Mouse (Mus musculus) midbrain, embryonic 10.5 days (tissue): Measurements from ENCODE around the gene Gjc1. TPM values are rescaled to one million over a fixed set of nuclear protein-coding genes. Genes with fewer than 3 reads are reported as not detected.

ENCODE experiments used
- DNase-seq: peaks from one replicate; pipeline ENCODE4 v3.0.0-alpha.2; 2017; ENCODE audit warnings: low spot score
- H3K27ac ChIP-seq: fragments of 300-500 bp; sonication (generic); replicated peaks from 2 replicates; pipeline ENCODE4 v1.5.1; 2016; ENCODE audit warnings: mild to moderate bottlenecking
- H3K27me3 ChIP-seq: fragments of 300-500 bp; sonication (generic); 2 replicates; pipeline ENCODE4 v1.6.1; 2016; ENCODE audit warnings: low read depth, mild to moderate bottlenecking; ENCODE audit not compliant: poor library complexity, severe bottlenecking
- H3K36me3 ChIP-seq: fragments of 300-500 bp; sonication (generic); 2 replicates; pipeline ENCODE4 v1.6.1; 2016; ENCODE audit warnings: mild to moderate bottlenecking, moderate library complexity
- H3K4me1 ChIP-seq: fragments of 300-500 bp; sonication (generic); 2 replicates; pipeline ENCODE4 v1.6.1; 2016
- H3K4me3 ChIP-seq: fragments of 300-500 bp; sonication (generic); 2 replicates; pipeline ENCODE4 v1.5.1; 2016; ENCODE audit warnings: mild to moderate bottlenecking, moderate library complexity
- H3K9me3 ChIP-seq: fragments of 300-500 bp; sonication (generic); replicated peaks from 2 replicates; pipeline ENCODE4 v1.6.1; 2016; ENCODE audit warnings: mild to moderate bottlenecking
- WGBS: fragments of 180-500 bp; shearing (Covaris S2); methylation state at CpG from one replicate; pipeline ENCODE4 v1.1.7; 2016; 5-methylcytosine and 5-hydroxymethylcytosine counted together
- polyA plus RNA-seq: library from polyadenylated mRNA; unstranded; fragments of >200 nt; fragmentation: Nextera tagmentation; extraction: Ambion mirVana; gene quantifications from 2 replicates; pipeline ENCODE4 v1.2.1, GENCODE M21; 2016

Gjc1 gene
- polyA plus RNA-seq, 1 experiment from 2014 or later = 84.0 TPM

GRCm38 (mm10) chr11:102803453-102803852 lies 16.0 kb downstream of the Gjc1 start:
- no peak overlapping the region for H3K27ac ChIP-seq
- H3K27me3 ChIP-seq = no peaks in the 10 kb centered on the region
- WGBS = 86% methylated on average over 5 of the region's 5 CpGs
- H3K4me1 ChIP-seq = no peaks in the 10 kb centered on the region
- DNase-seq = no peak
- no peaks in the 10 kb centered on the region for H3K9me3 ChIP-seq
- H3K4me3 ChIP-seq = no peak overlapping the region
- H3K36me3 ChIP-seq = peaks cover 85% of the 10 kb centered on the region

GRCm38 (mm10) chr11:102794157-102794556 lies 25.3 kb downstream of the Gjc1 start:
- DNase-seq = no peak
- Histone ChIP-seq H3K27me3 (no peaks in the 10 kb centered on the region), H3K27ac (no peak overlapping the region)

GRCm38 (mm10) chr11:102791682-102792445 lies 27.6 kb downstream of the Gjc1 start:
- H3K4me1 ChIP-seq = peaks cover 12% of the 10 kb centered on the region
- 71% methylated on average over 14 of the region's 14 CpGs for WGBS
- no peaks in the 10 kb centered on the region for H3K9me3 ChIP-seq
- peaks cover 15% of the 10 kb centered on the region for H3K36me3 ChIP-seq
- H3K27ac ChIP-seq = no peak overlapping the region
- no peaks in the 10 kb centered on the region for H3K27me3 ChIP-seq
- no peak overlapping the region for H3K4me3 ChIP-seq
- DNase-seq = no peak

More at GRCm38 (mm10) chr11:102794157-102794556, 25.3 kb downstream of the Gjc1 start:
- H3K9me3 ChIP-seq = no peaks in the 10 kb centered on the region
- no peak overlapping the region for H3K4me3 ChIP-seq
- WGBS = 59% methylated on average over 8 of the region's 8 CpGs
- H3K36me3 ChIP-seq = peaks cover 37% of the 10 kb centered on the region
- peaks cover 12% of the 10 kb centered on the region for H3K4me1 ChIP-seq

GRCm38 (mm10) chr11:102787688-102788177 lies 31.8 kb downstream of the Gjc1 start:
- H3K4me3 ChIP-seq = no peak overlapping the region
- DNase-seq = no peak
- H3K36me3 ChIP-seq = no peaks in the 10 kb centered on the region
- H3K4me1 ChIP-seq = peaks cover 4% of the 10 kb centered on the region; the same call in 1 of the 2 replicates
- WGBS = 89% methylated on average over 5 of the region's 5 CpGs
- no peaks in the 10 kb centered on the region for H3K27me3 ChIP-seq
- H3K9me3 ChIP-seq = no peaks in the 10 kb centered on the region
- H3K27ac ChIP-seq = no peak overlapping the region

GRCm38 (mm10) chr11:102783443-102783842 lies 36.1 kb downstream of the Gjc1 start:
- Histone ChIP-seq H3K9me3 (no peaks in the 10 kb centered on the region), H3K4me3 (no peak overlapping the region), H3K27ac (no peak overlapping the region), H3K4me1 (peaks cover 24% of the 10 kb centered on the region), H3K36me3 (no peaks in the 10 kb centered on the region), H3K27me3 (peaks cover 12% of the 10 kb centered on the region; the same call in 1 of the 2 replicates)
- no peak for DNase-seq
- WGBS = 70% methylated on average over 7 of the region's 7 CpGs

- no peak overlapping the region for H3K27ac ChIP-seq
- no peaks in the 10 kb centered on the region for H3K9me3 ChIP-seq
- WGBS = 86% methylated on average over 4 of the region's 4 CpGs
- DNase-seq = no peak
- H3K4me3 ChIP-seq = no peak overlapping the region
- peaks cover 36% of the 10 kb centered on the region for H3K4me1 ChIP-seq
- H3K27me3 ChIP-seq = peaks cover 28% of the 10 kb centered on the region
- peaks cover 9% of the 10 kb centered on the region for H3K36me3 ChIP-seq
Measured at GRCm38 (mm10) chr11:102781523-102781922, 38.0 kb downstream of the Gjc1 start.

GRCm38 (mm10) chr11:102780986-102781351 lies 38.5 kb downstream of the Gjc1 start:
- WGBS = 74% methylated on average over 10 of the region's 10 CpGs
- H3K36me3 ChIP-seq = peaks cover 14% of the 10 kb centered on the region
- H3K27ac ChIP-seq = no peak overlapping the region
- no peak for DNase-seq
- H3K9me3 ChIP-seq = no peaks in the 10 kb centered on the region
- H3K27me3 ChIP-seq = peaks cover 33% of the 10 kb centered on the region
- H3K4me3 ChIP-seq = no peak overlapping the region
- H3K4me1 ChIP-seq = peaks cover 36% of the 10 kb centered on the region

- Histone ChIP-seq H3K4me3 (no peak overlapping the region), H3K36me3 (peaks cover 20% of the 10 kb centered on the region), H3K27me3 (peaks cover 39% of the 10 kb centered on the region), H3K9me3 (no peaks in the 10 kb centered on the region), H3K27ac (peak overlapping the region; percentile 17; the same call in 1 of the 2 replicates), H3K4me1 (peaks cover 39% of the 10 kb centered on the region)
- no peak for DNase-seq
- WGBS = 53% methylated on average over 11 of the region's 11 CpGs
Measured at GRCm38 (mm10) chr11:102780271-102780985, 39.1 kb downstream of the Gjc1 start.

GRCm38 (mm10) chr11:102779824-102780223 lies 39.7 kb downstream of the Gjc1 start:
- Histone ChIP-seq H3K4me1 (peaks cover 45% of the 10 kb centered on the region), H3K27ac (0 out of 2 replicates have a peak overlapping the region, but pooled peaks have one; percentile 17), H3K9me3 (no peaks in the 10 kb centered on the region), H3K36me3 (peaks cover 21% of the 10 kb centered on the region), H3K27me3 (peaks cover 44% of the 10 kb centered on the region), H3K4me3 (no peak overlapping the region)
- DNase-seq = no peak
- 78% methylated on average over 7 of the region's 7 CpGs for WGBS

- H3K9me3 ChIP-seq = no peaks in the 10 kb centered on the region
- H3K27me3 ChIP-seq = peaks cover 48% of the 10 kb centered on the region
- peaks cover 21% of the 10 kb centered on the region for H3K36me3 ChIP-seq
- WGBS = 82% methylated on average over 8 of the region's 8 CpGs
- no peak for DNase-seq
- H3K27ac ChIP-seq = no peak overlapping the region
- H3K4me3 ChIP-seq = no peak overlapping the region
- peaks cover 52% of the 10 kb centered on the region for H3K4me1 ChIP-seq
Measured at GRCm38 (mm10) chr11:102779081-102779638, 40.3 kb downstream of the Gjc1 start.

- Histone ChIP-seq H3K4me3 (no peak overlapping the region), H3K36me3 (peaks cover 21% of the 10 kb centered on the region), H3K9me3 (no peaks in the 10 kb centered on the region), H3K27ac (no peak overlapping the region), H3K4me1 (peaks cover 57% of the 10 kb centered on the region), H3K27me3 (peaks cover 49% of the 10 kb centered on the region)
- WGBS = 45% methylated on average over 5 of the region's 5 CpGs
- DNase-seq = no peak
Measured at GRCm38 (mm10) chr11:102778597-102778996, 40.9 kb downstream of the Gjc1 start.

GRCm38 (mm10) chr11:102778165-102778564 lies 41.3 kb downstream of the Gjc1 start:
- H3K36me3 ChIP-seq = peaks cover 21% of the 10 kb centered on the region
- DNase-seq = no peak
- 28% methylated on average over 14 of the region's 14 CpGs for WGBS
- peaks cover 49% of the 10 kb centered on the region for H3K27me3 ChIP-seq
- peak overlapping the region; percentile 66 for H3K27ac ChIP-seq
- H3K4me3 ChIP-seq = peak overlapping the region; percentile 37
- H3K9me3 ChIP-seq = no peaks in the 10 kb centered on the region
- H3K4me1 ChIP-seq = peaks cover 62% of the 10 kb centered on the region
